Mouse (Mus musculus): ENCODE data around the gene Slc3a1.

GRCm38 (mm10) chr17:85042419-85042818 lies 14.2 kb downstream of the Slc3a1 start:
- TF ChIP-seq POLR2A (IDR thresholded peaks at IDR 0.05; ENCODE audit: insufficient read depth, low read depth, low read length) (no peak), CTCF (IDR thresholded peaks at IDR 0.05; ENCODE audit: insufficient read depth, low read depth, low read length) (no peak)
